Mouse (Mus musculus) erythroid progenitor cell, adult 5-6 weeks (primary cell): ENCODE measurements around the gene Tbata. TPM values are rescaled to one million over a fixed set of nuclear protein-coding genes. Genes with fewer than 3 reads are reported as not detected.

Experiments used
- ATAC-seq: replicated peaks from 2 replicates; pipeline ENCODE4 v1.8.0; 2016; ENCODE audit warnings: moderate number of reproducible peaks, mild to moderate bottlenecking, moderate TSS enrichment, inconsistent platforms; ENCODE audit not compliant: poor library complexity, low FRiP score, severe bottlenecking
- total RNA-seq, 2 experiments: library from RNA; stranded (forward) in 1 of 2; stranded (reverse) in 1 of 2; fragments of 150-400 nt in 1 of 2; fragments of 186-747, 209-891 nt in 1 of 2; gene quantifications; 2 replicates each; pipeline versions ENCODE4 v1.2.3 to v1.2.4; 2015 to 2017; ENCODE audit warnings: low replicate concordance in 2 of 2

Gene Tbata
- total RNA-seq, 2 experiments from 2014 or later = not detected

- ATAC-seq = no peak
These were observed 30.0 kb downstream of the Tbata start for GRCm38 (mm10) chr10:61201596-61202318.

GRCm38 (mm10) chr10:61203930-61204329, 32.2 kb downstream of the Tbata start:
- no peak for ATAC-seq

GRCm38 (mm10) chr10:61208114-61208684, 36.4 kb downstream of the Tbata start:
- ATAC-seq = no peak

GRCm38 (mm10) chr10:61211105-61211504, 39.4 kb downstream of the Tbata start:
- no peak for ATAC-seq

- no peak for ATAC-seq
These were observed 40.0 kb downstream of the Tbata start for GRCm38 (mm10) chr10:61211743-61212142.

DNA sequence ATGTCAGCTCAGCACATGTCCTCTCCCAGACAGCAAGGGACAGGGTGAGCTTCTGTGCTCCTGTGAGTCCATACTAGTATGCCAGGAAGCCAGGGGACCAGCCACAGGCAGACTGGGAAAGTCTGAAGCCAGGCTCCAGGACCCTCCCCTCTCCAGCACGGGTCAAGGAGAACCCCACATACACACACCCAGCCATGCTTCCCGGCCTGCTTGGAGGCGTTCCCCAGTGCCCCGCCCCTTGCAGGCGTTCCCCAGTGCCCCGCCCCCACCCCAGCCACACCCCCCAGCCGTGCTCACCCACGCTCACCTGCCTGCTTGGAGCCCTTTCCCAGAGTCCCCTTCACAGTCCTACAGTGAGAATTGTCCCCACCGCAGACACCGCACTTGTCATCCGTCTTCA, 41.1 kb downstream of the Tbata start:
- ATAC-seq = no peak

DNA sequence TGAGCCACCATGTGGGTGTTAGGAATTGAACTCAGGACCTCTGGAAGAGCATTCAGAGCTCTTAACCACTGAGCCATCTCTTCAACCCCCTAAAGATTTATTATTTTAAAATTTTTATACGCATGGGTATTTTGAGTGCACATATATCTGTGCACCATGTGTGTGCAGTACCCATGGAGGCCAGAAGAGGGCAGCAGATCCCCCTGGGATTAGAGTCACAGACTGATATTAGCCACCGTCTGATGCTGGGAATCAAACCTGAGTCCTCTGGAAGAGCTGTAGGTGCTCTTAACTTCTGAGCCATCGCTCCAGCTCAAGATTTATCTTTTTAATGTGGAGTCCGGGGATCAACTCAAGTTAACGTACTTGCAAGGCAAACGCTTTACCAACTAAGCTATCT, 43.9 kb downstream of the Tbata start:
- no peak for ATAC-seq

DNA sequence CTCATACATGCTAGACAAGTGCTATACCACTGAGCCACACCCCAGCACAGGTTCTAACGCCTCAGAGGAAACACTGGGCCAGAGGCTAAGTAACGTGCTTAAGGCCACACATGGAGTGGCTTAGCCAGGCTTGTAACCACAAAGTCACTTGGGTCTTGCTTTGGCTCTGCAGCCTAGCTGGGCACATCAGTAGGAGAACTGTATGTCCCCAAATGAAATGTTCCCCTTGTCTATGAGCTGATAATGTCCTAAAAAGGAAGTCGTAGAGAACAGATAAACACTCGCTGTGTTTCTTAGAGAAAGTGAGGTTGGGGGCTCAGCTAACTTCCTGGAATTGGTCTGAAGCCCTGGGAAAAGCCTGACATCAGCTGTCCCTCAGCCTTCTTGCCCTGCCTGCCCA, 44.4 kb downstream of the Tbata start:
- ATAC-seq = no peak

- no peak for ATAC-seq
These were observed 47.6 kb downstream of the Tbata start for GRCm38 (mm10) chr10:61219318-61219717.

DNA sequence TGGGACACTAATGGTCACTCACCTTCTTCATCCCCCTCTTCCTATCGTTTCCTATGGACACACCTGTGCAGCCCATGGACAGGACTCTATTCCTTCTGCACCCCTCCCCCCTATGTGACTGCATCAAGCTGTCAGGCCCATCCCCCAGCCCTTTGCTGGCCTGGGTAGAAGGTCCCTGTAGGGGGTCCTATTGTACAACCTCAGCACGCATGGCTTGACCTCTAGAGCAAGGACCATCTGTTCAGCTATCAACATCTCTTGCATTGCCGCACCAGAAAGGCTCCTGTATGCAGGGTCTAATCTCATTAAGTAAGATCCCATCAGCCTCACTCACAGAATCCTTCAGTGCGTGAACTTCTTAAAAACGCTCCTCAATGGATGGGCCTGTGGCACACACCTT, 53.9 kb downstream of the Tbata start:
- no peak for ATAC-seq

- no peak for ATAC-seq
These were observed 55.1 kb downstream of the Tbata start for GRCm38 (mm10) chr10:61226784-61227396.

DNA sequence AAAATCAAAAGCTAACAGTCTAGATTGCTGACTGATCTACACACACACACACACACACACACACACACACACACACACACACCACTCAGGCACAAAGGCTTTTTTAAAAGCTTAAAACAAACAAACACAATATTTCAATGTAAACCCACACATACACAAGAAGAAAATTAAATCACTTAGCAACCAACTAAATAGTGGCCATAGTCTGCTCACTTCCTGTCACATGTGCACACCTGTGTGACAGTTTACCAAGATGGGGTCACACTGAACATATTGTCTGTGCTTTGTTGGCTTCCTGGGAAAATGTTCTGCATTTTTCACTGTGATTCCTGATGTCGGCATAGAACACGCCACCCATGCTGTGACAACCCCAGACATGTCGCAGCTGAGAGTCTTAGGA, 60.0 kb downstream of the Tbata start:
- no peak for ATAC-seq

- no peak for ATAC-seq
These were observed 61.3 kb downstream of the Tbata start for GRCm38 (mm10) chr10:61232858-61233567.

- ATAC-seq = no peak
These were observed 62.6 kb downstream of the Tbata start for GRCm38 (mm10) chr10:61234319-61234718.

DNA sequence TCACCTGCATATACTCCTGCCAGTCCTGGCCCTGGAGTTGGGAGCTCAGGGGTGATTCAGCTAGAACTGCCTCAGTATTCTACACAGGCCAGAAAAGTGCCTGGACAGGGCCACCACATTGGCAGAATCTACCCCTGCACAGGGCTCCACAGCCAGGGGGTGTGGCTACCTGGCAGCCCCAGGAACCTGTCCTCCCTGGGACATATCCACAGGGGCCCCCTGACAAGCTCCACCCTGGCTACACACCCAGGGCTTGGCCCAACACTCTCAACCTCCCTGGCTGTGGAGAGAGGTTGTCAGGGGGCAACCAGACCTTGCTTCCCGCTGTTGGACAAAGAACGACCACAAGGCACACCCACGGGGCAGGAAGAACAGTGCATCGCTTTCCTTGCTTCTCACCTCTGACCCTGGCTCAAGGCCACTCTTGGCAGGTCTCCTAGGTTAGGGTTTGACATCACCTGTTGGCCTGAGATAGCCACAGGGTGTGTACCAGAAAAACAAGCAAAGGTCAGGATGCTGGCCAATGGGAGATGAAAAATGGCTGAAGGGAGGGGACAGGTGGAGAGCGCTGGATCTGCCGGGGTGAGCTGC, 64.0 kb downstream of the Tbata start:
- ATAC-seq = no peak

- ATAC-seq = no peak
These were observed 65.1 kb downstream of the Tbata start for GRCm38 (mm10) chr10:61236683-61237390.

- ATAC-seq = no peak
These were observed 65.6 kb downstream of the Tbata start for GRCm38 (mm10) chr10:61237391-61237785.
